Mouse (Mus musculus) adrenal gland, adult 18-20 months (tissue): ENCODE measurements at regions not wholly inside any gene's neighbourhood (a gene's known extent, or its start where the extent isn't known, plus 50 kb on each side); places are given as distances from the start of the nearest gene placed in this dataset.
A peak's percentile ranks its signal among the peaks of the same experiment; 100 is the strongest.

Source experiments
- DNase-seq, 2 experiments: peaks; one replicate each; pipeline ENCODE4 v3.0.0; 2021 to 2022; ENCODE audit warnings: low spot score in 2 of 2

GRCm38 (mm10) chr2:105525111-105525610 lies 126.0 kb upstream of the Rcn1 start:
- no peak for DNase-seq

DNA sequence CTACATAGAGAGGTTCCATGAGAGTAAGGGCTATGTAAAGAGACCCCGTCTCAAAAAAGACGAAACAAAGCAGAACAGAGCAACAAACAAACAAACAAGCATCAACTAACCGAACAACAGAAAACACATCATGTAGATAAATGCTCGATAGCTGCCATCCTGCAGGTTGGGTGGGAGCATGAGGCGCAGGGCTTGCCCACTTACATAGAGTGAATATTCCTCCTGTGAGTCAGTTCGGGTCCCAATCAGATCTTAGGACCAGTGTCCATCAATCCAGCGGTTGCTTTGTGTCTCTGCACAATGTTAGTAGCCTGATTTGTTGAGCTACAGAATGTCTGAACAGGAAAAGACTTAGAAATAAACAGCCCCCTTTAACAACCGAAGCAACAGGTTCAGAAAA lies 129.4 kb upstream of the Rcn1 start:
- no peak for DNase-seq

DNA sequence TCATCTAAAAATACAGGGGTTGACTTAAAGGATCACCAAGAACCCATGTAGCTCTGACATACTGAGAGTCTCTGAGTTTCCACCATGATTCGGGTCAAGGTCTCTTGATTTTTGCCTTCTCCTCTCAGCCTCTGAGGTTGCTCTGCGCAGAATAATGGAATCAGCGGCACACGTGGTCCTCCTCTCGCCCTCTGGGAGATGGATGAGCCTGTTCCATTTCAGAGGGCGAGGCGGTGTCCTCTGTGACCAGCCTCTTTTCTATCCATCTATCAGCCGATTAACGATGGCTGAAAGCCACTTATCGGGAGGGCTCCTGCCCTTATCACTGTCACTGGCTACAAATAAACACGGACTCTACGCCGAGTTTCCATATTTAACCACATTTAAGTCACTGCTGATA lies 124.6 kb upstream of the Pax6 start:
- DNase-seq: no peak

GRCm38 (mm10) chr2:105552092-105552491 lies 116.6 kb upstream of the Pax6 start:
- no peak for DNase-seq

DNA sequence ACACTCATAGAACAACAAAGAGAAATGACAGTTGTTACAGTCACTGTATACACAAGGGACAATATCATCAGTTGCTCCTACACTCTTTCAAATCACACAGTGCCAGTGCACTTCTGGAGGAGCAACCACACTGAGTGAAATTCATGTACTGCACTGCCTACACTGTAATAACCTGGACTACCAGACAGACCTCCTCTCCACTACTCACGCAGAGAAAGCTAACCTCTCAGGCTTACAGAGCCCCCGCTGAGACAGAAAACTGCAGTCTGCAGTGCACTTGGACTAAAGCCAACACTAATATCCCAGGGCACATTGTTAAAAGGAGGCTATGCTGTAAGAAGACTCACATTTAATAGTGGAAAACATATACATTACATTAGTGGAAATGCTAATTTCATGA lies 81.9 kb upstream of the Pax6 start:
- DNase-seq: no peak

GRCm38 (mm10) chr2:105594131-105594530 lies 74.6 kb upstream of the Pax6 start:
- peak in 1 of 2 experiments; percentile 6 for DNase-seq

GRCm38 (mm10) chr2:105604553-105605116 lies 64.1 kb upstream of the Pax6 start:
- no peak for DNase-seq

DNA sequence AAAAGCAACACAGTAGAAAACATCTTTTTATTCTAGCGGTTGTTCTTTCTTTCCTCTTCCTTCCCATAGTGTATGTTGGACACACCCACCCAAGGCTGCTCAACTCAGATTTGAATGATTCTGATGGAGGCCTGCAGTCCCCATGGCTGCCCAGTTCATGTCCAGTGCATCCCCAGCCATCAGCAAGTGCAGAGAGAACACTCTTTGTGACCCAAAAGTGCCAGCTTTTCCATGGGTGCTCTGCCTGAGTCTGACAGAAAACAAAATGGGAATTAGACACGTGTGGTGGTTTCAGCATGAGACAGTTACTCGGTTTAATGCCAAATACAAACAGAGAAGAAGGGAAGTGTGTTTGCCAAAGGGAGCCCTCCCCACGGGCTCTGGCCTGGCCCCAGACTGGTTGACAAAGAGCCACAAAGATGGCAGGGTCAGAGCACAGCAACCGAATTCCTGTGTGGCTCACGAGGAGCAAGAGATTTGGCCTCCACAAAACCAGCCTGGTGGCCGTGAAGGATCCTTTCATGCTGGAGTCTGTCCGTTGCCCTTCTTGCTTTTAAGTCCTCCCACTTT lies 60.6 kb upstream of the Pax6 start:
- DNase-seq: no peak

- DNase-seq: no peak
Observed at GRCm38 (mm10) chr2:105608756-105609155, 59.9 kb upstream of the Pax6 start.

DNA sequence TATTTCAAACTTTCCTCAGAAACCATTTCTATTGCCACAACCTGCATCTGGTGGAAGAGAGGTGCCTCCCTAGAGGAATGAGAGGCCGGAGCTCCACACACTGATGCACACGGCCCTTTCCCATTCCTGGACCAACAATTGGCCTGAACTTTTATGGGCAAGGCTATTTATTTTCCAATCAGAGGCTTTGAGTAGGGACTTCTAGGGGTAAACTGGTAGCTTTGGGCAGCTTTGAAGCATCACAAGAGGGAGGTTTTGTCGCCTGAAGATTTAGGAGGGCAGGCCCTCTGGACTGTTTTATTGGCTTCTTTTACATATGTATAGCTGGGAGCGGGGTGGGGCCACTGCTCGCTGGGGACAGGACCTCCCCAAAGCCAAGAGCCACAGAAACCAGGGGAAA lies 57.7 kb upstream of the Pax6 start:
- DNase-seq: no peak

- DNase-seq: no peak
Observed at GRCm38 (mm10) chr2:105611651-105612050, 57.0 kb upstream of the Pax6 start.

- DNase-seq: no peak
Observed at GRCm38 (mm10) chr2:105612051-105612664, 56.5 kb upstream of the Pax6 start.

DNA sequence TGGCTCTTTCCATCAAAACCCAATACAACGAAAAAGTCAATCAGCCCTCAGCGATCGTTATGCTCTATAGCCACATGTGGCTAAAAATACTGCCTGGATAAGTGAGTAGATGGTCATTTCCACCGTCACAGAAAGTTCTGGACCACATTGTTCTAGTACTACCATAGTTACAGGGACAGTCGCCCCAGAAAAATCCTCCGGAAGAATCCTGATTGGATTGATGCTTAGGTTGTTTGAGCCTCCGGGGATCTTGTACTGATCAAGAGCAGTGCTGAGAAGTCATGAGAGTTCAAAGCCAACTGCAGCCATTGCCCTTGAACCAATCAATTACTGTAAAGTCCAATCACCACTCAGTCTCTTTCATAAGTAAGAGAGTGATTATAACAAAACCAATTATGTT lies 56.0 kb upstream of the Pax6 start:
- DNase-seq: no peak

- no peak for DNase-seq
Observed at GRCm38 (mm10) chr2:105613243-105613642, 55.5 kb upstream of the Pax6 start.

DNA sequence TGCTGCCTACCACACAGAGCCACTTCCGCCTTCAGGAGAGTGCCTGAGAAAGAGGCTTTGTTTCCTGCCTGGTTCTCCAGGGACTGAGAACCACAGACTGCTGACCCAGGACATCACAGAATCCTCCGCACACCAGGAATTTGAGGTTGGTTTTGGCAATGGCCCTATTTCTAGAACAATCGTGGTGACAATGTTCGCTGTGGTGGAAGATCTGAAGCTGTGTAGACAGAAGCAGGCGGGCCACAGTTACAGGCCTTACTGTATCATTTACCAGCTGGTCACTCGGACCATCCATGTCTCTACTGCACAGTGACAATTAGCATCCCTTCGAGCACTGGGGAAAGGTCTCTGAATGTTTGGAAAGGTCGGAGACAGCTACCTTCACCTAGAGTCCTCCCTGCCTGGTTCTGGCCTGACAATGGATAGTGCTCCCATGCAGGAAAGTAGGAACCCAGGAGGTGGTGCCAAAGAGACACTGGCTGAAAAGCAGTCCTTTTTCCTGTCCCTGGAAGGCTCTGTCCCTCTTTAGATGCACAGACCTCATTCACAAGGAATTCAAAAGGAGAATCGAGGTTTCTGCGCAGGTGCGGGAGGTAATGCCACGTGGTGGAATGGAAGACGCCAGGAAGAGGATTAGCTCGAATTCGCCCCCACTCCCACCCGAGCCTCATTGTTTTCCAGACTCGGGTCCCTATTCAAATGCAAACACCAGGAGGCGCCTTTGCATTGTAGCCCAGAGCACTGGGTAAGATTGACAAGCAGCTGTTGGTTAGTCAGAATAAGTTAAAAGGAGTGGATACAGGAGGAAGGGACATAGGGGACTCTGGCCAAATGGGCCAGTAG lies 52.6 kb upstream of the Pax6 start:
- peak in 1 of 2 experiments; percentile 15 for DNase-seq
